Mouse (Mus musculus): Measurements from ENCODE around the gene Prkce. TPM values are rescaled to one million over a fixed set of nuclear protein-coding genes. Genes with fewer than 3 reads are reported as not detected.
A peak's percentile ranks its signal among the peaks of the same experiment; 100 is the strongest.

Gene Prkce
- total and polyA plus RNA-seq, 2 experiments from 2014 or later, result 8.1 to 12.6 TPM

DNA sequence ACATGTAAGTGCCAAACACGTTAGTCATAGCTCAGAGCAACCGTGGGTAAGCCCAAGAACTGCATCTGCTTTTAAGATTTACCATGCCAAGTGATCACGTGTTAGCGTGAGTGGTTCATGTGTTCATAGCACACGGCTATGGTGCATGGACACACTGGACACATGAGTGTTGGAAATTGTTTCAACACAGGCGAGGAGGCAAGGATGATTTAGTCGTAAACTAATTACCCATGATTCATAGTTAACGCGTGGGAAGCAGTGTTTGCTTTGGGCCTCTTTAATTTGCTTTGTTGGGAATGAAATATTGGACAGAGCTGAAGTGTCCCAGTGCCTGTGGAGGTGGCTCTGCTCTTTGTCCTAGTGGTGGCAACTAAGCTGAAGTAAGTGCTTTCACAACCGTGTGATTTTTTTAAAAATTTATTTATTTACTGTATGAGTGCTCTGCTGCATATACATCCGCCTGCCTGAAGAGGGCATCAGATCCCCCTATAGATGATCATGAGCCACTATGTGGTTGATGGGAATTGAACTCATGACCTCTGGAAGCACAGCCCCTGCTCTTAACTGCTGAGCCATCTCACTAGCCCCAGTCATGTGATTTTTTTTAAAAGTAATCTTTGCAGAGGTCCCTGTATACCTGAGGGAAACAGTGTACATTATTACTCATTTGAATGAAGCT lies 290.9 kb downstream of the Prkce start:
- Histone ChIP-seq H3K9me3 (replicated peaks; ENCODE audit: control insufficient read depth, low read length) (no peaks in the 10 kb centered on the region), H3K27me3 (ENCODE audit: control insufficient read depth, insufficient read depth, low read length) (no peaks in the 10 kb centered on the region), H3K4me2 (ENCODE audit: low read depth, low read length) (no peak overlapping the region), H3K4me1 (ENCODE audit: control insufficient read depth, insufficient read depth) (peaks cover 28% of the 10 kb centered on the region), H3K36me3 (replicated peaks; ENCODE audit: control insufficient read depth, insufficient read depth, low read length) (no peaks in the 10 kb centered on the region), H3K4me3 (ENCODE audit: low read depth, low read length) (no peak overlapping the region), H3K9ac (replicated peaks; ENCODE audit: low read depth, low read length) (no peak overlapping the region), H3K27ac (ENCODE audit: low read depth) (no peak overlapping the region)
- 86% methylated on average over 11 of the region's 11 CpGs for WGBS
- DNase-seq (ENCODE audit: low spot score) (no peak), ATAC-seq (ENCODE audit: insufficient read depth, low read depth) (no peak)
- TF ChIP-seq CTCF (IDR thresholded peaks at IDR 0.05; ENCODE audit: low read depth) (peak; percentile 29), EP300 (IDR thresholded peaks at IDR 0.05; ENCODE audit: low read depth) (no peak)

DNA sequence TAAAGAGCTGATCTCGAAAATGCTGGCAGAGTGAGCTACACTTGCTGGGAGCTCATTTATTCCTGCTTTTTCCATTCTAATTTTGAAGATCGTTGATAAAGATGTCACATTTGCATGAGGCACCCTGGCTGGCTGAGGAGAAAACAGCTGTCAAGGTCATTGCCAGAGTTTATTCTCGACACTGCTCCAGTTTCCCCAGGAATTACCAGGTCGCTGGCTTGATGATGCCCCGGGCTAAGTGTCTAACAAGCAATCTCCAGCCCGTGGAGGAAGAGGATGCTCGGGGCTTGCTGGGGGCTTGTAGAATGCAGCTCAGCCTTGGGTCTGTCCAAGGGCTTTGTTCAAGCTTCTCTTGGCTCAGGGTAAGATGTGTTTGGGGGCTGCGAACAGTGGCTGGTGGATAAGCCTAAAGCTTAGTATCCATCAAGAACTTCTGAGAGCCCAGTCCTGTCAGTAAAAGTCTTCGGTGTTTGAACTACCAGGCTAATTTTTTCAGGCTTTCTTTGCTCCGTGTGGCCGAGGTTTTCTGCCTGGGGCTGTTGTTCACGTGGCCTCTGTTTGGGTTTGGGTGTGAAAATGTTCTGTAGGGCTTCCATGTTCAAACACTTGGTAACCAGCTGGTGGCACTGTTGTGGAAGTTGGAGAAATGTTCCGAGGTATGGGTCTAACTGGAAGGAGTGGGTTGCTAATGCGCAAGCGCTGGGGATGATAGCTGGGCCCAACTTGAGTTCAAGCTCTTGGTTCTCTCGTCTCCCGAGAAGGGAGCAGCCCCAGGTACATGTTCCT lies 293.3 kb downstream of the Prkce start:
- WGBS, result 65% methylated on average over 17 of the region's 17 CpGs
- H3K4me1 ChIP-seq (ENCODE audit: control insufficient read depth, insufficient read depth), result peaks cover 28% of the 10 kb centered on the region
- H3K4me3 ChIP-seq (ENCODE audit: low read depth, low read length), result no peak overlapping the region
- TF ChIP-seq EP300 (IDR thresholded peaks at IDR 0.05; ENCODE audit: low read depth) (no peak), CTCF (IDR thresholded peaks at IDR 0.05; ENCODE audit: low read depth) (peak; percentile 23)
- ATAC-seq (ENCODE audit: insufficient read depth, low read depth) (no peak), DNase-seq (ENCODE audit: low spot score) (no peak)
- no peak overlapping the region for H3K27ac ChIP-seq (ENCODE audit: low read depth)
- H3K4me2 ChIP-seq (ENCODE audit: low read depth, low read length), result no peak overlapping the region
- no peaks in the 10 kb centered on the region for H3K36me3 ChIP-seq (replicated peaks; ENCODE audit: control insufficient read depth, insufficient read depth, low read length)
- no peak overlapping the region for H3K9ac ChIP-seq (replicated peaks; ENCODE audit: low read depth, low read length)
- H3K27me3 ChIP-seq (ENCODE audit: control insufficient read depth, insufficient read depth, low read length), result no peaks in the 10 kb centered on the region
- H3K9me3 ChIP-seq (replicated peaks; ENCODE audit: control insufficient read depth, low read length), result no peaks in the 10 kb centered on the region

GRCm38 (mm10) chr17:86463369-86463768 lies 295.8 kb downstream of the Prkce start:
- no peak for ATAC-seq (ENCODE audit: insufficient read depth, low read depth)
- H3K36me3 ChIP-seq (replicated peaks; ENCODE audit: control insufficient read depth, insufficient read depth, low read length), result no peaks in the 10 kb centered on the region
- WGBS, result 76% methylated on average over 3 of the region's 3 CpGs

GRCm38 (mm10) chr17:86464197-86464596 lies 296.6 kb downstream of the Prkce start:
- 90% methylated on average over 8 of the region's 8 CpGs for WGBS
- no peaks in the 10 kb centered on the region for H3K9me3 ChIP-seq (replicated peaks; ENCODE audit: control insufficient read depth, low read length)
- H3K4me2 ChIP-seq (ENCODE audit: low read depth, low read length), result no peak overlapping the region
- DNase-seq (ENCODE audit: low spot score) (no peak), ATAC-seq (ENCODE audit: insufficient read depth, low read depth) (no peak)
- H3K36me3 ChIP-seq (replicated peaks; ENCODE audit: control insufficient read depth, insufficient read depth, low read length), result no peaks in the 10 kb centered on the region
- no peak overlapping the region for H3K9ac ChIP-seq (replicated peaks; ENCODE audit: low read depth, low read length)
- H3K4me3 ChIP-seq (ENCODE audit: low read depth, low read length), result no peak overlapping the region
- TF ChIP-seq CTCF (IDR thresholded peaks at IDR 0.05; ENCODE audit: low read depth), result no peak
- TF ChIP-seq EP300 (IDR thresholded peaks at IDR 0.05; ENCODE audit: low read depth), result no peak
- no peak overlapping the region for H3K27ac ChIP-seq (ENCODE audit: low read depth)
- peaks cover 36% of the 10 kb centered on the region for H3K4me1 ChIP-seq (ENCODE audit: control insufficient read depth, insufficient read depth)
- no peaks in the 10 kb centered on the region for H3K27me3 ChIP-seq (ENCODE audit: control insufficient read depth, insufficient read depth, low read length)

More at GRCm38 (mm10) chr17:86463369-86463768, 295.8 kb downstream of the Prkce start:
- Histone ChIP-seq H3K27ac (ENCODE audit: low read depth) (no peak overlapping the region), H3K9ac (replicated peaks; ENCODE audit: low read depth, low read length) (no peak overlapping the region), H3K4me2 (ENCODE audit: low read depth, low read length) (no peak overlapping the region), H3K27me3 (ENCODE audit: control insufficient read depth, insufficient read depth, low read length) (no peaks in the 10 kb centered on the region), H3K4me3 (ENCODE audit: low read depth, low read length) (no peak overlapping the region), H3K9me3 (replicated peaks; ENCODE audit: control insufficient read depth, low read length) (no peaks in the 10 kb centered on the region), H3K4me1 (ENCODE audit: control insufficient read depth, insufficient read depth) (peaks cover 27% of the 10 kb centered on the region)
- no peak for DNase-seq (ENCODE audit: low spot score)
- no peak for TF ChIP-seq CTCF (IDR thresholded peaks at IDR 0.05; ENCODE audit: low read depth)
- no peak for TF ChIP-seq EP300 (IDR thresholded peaks at IDR 0.05; ENCODE audit: low read depth)

DNA sequence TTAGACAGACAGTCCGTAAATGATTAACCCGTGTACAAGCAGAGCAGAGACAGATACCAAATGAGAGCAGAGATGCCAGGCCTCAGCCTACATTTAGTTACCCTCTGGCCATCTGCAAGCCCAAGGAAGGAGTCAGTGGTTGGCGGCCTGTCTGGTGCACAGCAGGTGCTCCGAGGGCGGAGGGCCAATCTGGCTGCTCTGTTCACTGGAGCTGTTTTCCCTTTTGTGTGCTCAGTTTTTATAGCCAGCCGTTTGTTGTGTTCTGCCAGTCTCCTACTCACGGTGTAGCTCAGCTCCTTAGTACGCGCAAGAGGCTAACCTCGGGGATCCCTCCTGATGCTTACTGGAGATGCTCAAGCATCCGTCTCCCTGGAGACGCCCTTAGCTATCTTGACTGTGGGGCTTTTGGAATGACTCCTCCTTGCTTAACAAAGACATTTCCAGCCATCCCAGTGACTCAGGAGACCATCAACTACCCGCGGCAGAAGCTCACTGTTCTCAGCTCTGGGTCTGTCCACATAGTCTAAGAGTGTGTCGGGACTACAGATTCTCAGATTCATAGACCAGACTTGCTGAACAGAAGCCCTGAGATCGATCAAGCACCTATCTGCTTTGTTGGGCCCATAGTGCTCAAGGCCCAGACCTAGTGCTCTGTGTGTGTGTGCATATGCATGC lies 297.2 kb downstream of the Prkce start:
- peaks cover 38% of the 10 kb centered on the region for H3K4me1 ChIP-seq (ENCODE audit: control insufficient read depth, insufficient read depth)

More for the DNA sequence above, 297.2 kb downstream of the Prkce start:
- no peak overlapping the region for H3K4me2 ChIP-seq (ENCODE audit: low read depth, low read length)
- ATAC-seq (ENCODE audit: insufficient read depth, low read depth) (no peak), DNase-seq (ENCODE audit: low spot score) (no peak)
- H3K36me3 ChIP-seq (replicated peaks; ENCODE audit: control insufficient read depth, insufficient read depth, low read length), result no peaks in the 10 kb centered on the region
- H3K9ac ChIP-seq (replicated peaks; ENCODE audit: low read depth, low read length), result no peak overlapping the region
- H3K4me3 ChIP-seq (ENCODE audit: low read depth, low read length), result no peak overlapping the region
- TF ChIP-seq CTCF (IDR thresholded peaks at IDR 0.05; ENCODE audit: low read depth) (no peak), EP300 (IDR thresholded peaks at IDR 0.05; ENCODE audit: low read depth) (no peak)
- 79% methylated on average over 16 of the region's 16 CpGs for WGBS
- no peaks in the 10 kb centered on the region for H3K9me3 ChIP-seq (replicated peaks; ENCODE audit: control insufficient read depth, low read length)
- no peaks in the 10 kb centered on the region for H3K27me3 ChIP-seq (ENCODE audit: control insufficient read depth, insufficient read depth, low read length)
- no peak overlapping the region for H3K27ac ChIP-seq (ENCODE audit: low read depth)
